Mouse (Mus musculus): ENCODE measurements around the gene Ulk4.
"Not testable (repeated sequence)": the region's sequence is repeated elsewhere in the genome, so short reads cannot be mapped to it uniquely, and the experiment has no call there.

Ulk4 gene

GRCm38 (mm10) chr9:121250854-121251253 lies 26.1 kb downstream of the Ulk4 start:
- peak in 1 of 2 experiments; percentile 10 for DNase-seq (ENCODE audit: low spot score in 2 of 2)

- peak in 1 of 2 experiments; percentile 19 for DNase-seq (ENCODE audit: low spot score in 2 of 2)
Measured at GRCm38 (mm10) chr9:121249805-121250204, 27.2 kb downstream of the Ulk4 start.

- peak; percentile 71 to 90 for DNase-seq (ENCODE audit: low spot score in 2 of 2)
Measured at GRCm38 (mm10) chr9:121247956-121248775, 28.8 kb downstream of the Ulk4 start.

- peak; percentile 1 to 7 for DNase-seq (ENCODE audit: low spot score in 2 of 2)
Measured at GRCm38 (mm10) chr9:121247047-121247446, 29.9 kb downstream of the Ulk4 start.

- peak; percentile 2 to 7 for DNase-seq (ENCODE audit: low spot score in 2 of 2)
Measured at GRCm38 (mm10) chr9:121242331-121242730, 34.7 kb downstream of the Ulk4 start.

GRCm38 (mm10) chr9:121241806-121242205 lies 35.2 kb downstream of the Ulk4 start:
- DNase-seq (ENCODE audit: low spot score in 2 of 2): peak; percentile 7 to 67

GRCm38 (mm10) chr9:121241366-121241765 lies 35.6 kb downstream of the Ulk4 start:
- DNase-seq (ENCODE audit: low spot score in 2 of 2): peak in 1 of 2 experiments; percentile 9

- peak in 1 of 2 experiments; percentile 27 for DNase-seq (ENCODE audit: low spot score in 2 of 2)
Measured at GRCm38 (mm10) chr9:121240242-121240641, 36.8 kb downstream of the Ulk4 start.

GRCm38 (mm10) chr9:121239571-121239970 lies 37.4 kb downstream of the Ulk4 start:
- peak in 1 of 2 experiments; percentile 5 for DNase-seq (ENCODE audit: low spot score in 2 of 2)

- no peak for DNase-seq (ENCODE audit: low spot score in 2 of 2)
Measured at GRCm38 (mm10) chr9:121218636-121219035, 58.4 kb downstream of the Ulk4 start.

GRCm38 (mm10) chr9:121218230-121218629 lies 58.8 kb downstream of the Ulk4 start:
- DNase-seq (ENCODE audit: low spot score in 2 of 2): no peak

- no peak for DNase-seq (ENCODE audit: low spot score in 2 of 2)
Measured at GRCm38 (mm10) chr9:121217742-121218141, 59.3 kb downstream of the Ulk4 start.

- no peak for DNase-seq (ENCODE audit: low spot score in 2 of 2)
Measured at GRCm38 (mm10) chr9:121216536-121217320, 60.3 kb downstream of the Ulk4 start.

GRCm38 (mm10) chr9:121215349-121216000 lies 61.5 kb downstream of the Ulk4 start:
- DNase-seq (ENCODE audit: low spot score in 2 of 2): peak; percentile 48 to 78

- DNase-seq (ENCODE audit: low spot score in 2 of 2): peak in 1 of 2 experiments; percentile 39
Measured at GRCm38 (mm10) chr9:121212322-121212721, 64.7 kb downstream of the Ulk4 start.

- DNase-seq (ENCODE audit: low spot score in 2 of 2): no peak
Measured at GRCm38 (mm10) chr9:121205046-121205445, 72.0 kb downstream of the Ulk4 start.

GRCm38 (mm10) chr9:121204149-121204800 lies 72.7 kb downstream of the Ulk4 start:
- no peak for DNase-seq (ENCODE audit: low spot score in 2 of 2)

GRCm38 (mm10) chr9:121203686-121204085 lies 73.3 kb downstream of the Ulk4 start:
- DNase-seq (ENCODE audit: low spot score in 2 of 2): no peak

- not testable (repeated sequence) for DNase-seq (ENCODE audit: low spot score in 2 of 2)
Measured at GRCm38 (mm10) chr9:121199146-121199685, 77.8 kb downstream of the Ulk4 start.

- DNase-seq (ENCODE audit: low spot score in 2 of 2): no peak
Measured at GRCm38 (mm10) chr9:121196473-121196872, 80.5 kb downstream of the Ulk4 start.

GRCm38 (mm10) chr9:121195106-121195505 lies 81.9 kb downstream of the Ulk4 start:
- no peak for DNase-seq (ENCODE audit: low spot score in 2 of 2)
